Mouse (Mus musculus) spleen, postnatal 14 days (tissue): Measurements from ENCODE around the gene Ovol1.

ENCODE experiments used
- DNase-seq, 2 experiments: peaks; one replicate each; pipeline ENCODE4 v3.0.0; 2021 to 2022; ENCODE audit warnings: low spot score in 2 of 2

Ovol1 gene

GRCm38 (mm10) chr19:5560457-5561041 is at the start of gene Ovol1:
Gene Ovol1, minus strand, starts transcription at chr19:5560646.
- no peak for DNase-seq

- DNase-seq = peak; percentile 77 to 85
Observed at GRCm38 (mm10) chr19:5609547-5610404, 49.3 kb upstream of the Ovol1 start, which contains the start of gene Kat5. Gene Kat5, minus strand, starts transcription at chr19:5610237.

GRCm38 (mm10) chr19:5609171-5609546 is 48.7 kb upstream of the Ovol1 start:
- DNase-seq = no peak

DNA sequence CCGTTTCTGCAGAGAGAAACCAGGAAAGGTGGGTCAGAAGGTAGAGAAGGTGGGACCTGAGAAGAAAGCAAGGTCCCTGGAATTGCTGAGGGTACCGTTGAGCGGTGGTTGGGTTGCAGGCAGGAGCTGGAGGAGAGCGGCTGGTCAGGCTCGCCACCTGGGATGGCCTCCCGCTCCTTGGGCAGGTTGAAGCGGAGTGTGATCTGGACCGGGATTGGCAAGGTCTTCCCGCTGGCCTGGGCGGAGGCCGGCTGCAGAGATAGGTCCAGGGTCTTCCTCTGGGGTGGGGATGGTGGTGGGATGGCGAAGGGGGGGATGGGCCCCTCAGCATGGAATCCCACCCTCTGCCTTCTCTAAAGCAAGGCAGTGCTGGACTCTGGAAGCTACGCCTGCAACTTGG is 48.3 kb upstream of the Ovol1 start:
- DNase-seq = no peak

DNA sequence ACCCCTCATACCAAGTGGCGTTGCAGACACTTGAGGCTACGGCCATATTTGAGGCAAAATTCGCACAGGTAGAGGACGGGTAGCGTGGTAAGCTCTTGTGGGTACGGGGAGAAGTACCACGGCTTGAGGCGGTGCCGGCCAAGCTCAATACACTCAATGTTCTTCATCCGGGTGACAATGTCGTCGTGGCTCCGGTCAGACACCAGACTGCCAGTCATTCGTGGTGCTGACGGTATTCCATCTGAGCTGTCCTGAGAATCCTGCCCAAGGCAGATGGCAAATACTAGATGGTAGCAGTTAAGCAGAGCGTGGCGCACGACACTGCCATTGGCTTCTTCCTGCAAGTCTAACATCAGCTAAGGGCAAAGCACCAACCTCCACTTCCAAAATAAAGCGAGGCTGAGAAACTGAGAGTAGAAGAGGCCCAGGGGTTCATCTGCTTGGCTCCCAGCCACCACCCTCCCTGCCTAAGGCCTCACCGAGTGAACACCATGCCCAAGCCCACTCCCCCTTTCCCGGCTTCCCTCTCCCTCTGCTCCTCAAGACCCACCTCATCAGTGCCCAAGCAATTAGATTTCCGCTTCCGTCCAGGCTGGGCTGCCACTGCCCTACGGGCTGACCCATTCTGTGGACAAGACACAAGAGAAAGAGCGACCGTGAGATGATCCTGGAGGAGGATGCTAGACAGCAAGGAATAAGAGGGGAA is 47.4 kb upstream of the Ovol1 start:
- DNase-seq = no peak

- no peak for DNase-seq
Observed at GRCm38 (mm10) chr19:5606196-5606595, 45.8 kb upstream of the Ovol1 start.

- no peak for DNase-seq
Observed at GRCm38 (mm10) chr19:5605126-5605525, 44.7 kb upstream of the Ovol1 start.

DNA sequence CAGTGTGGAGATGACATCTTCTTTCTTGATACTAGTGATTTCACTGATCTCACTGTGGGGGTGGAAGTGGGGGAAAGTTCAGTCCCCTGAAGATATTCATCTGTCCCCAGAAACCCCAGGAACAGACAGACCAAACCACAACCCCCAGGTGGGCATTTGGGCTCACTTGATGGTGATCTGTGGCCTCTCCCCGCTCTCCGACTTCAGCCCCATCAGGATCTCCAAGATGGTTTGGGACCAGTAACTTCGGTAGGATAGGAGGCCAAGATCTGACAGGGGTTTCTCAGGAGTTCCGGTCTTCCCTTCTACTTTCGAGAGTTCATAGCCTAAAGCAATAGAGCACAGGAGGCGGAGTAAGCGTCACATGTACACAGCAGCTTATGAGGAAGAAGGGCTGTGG is 43.2 kb upstream of the Ovol1 start:
- DNase-seq = no peak

DNA sequence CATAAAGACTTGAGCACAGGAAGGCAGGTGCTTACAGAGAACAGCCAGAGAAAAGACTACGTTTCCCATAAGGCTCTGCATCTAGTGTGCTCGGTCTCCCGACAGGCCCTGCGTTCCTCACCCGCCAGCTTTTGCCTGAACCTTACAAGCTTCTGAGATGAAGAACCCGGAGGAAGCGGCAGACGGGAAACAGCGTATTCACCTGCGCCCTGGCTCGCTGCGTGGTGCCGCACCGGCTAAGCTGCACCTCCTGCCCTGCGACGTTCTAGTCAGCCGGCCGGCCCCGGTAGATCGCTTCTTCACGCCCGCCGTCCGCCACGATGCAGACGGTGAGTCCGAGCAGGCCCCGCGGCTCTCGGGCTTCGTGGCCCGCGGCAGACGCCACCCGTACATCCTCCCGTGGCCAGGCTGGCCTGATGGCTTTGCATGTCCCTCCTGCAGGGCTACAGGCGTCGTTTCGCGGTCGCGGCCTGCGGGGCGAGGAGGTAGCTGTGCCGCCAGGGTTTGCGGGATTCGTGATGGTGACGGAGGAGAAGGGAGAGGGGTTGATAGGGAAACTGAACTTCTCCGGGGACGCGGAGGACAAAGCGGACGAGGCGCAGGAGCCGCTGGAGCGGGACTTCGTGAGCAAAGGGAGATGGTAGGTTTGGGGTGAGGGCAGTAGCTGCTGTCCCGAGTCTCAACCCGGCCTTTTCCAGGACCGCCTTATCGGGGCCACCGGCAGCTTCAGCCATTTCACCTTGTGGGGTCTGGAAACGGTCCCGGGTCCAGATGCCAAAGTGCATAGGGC is 41.5 kb upstream of the Ovol1 start, which contains the start of gene Rnaseh2c:
TSS of gene Rnaseh2c (plus strand) at position 122 of the 790 bp plus-strand sequence.
- peak; percentile 56 to 66 for DNase-seq

DNA sequence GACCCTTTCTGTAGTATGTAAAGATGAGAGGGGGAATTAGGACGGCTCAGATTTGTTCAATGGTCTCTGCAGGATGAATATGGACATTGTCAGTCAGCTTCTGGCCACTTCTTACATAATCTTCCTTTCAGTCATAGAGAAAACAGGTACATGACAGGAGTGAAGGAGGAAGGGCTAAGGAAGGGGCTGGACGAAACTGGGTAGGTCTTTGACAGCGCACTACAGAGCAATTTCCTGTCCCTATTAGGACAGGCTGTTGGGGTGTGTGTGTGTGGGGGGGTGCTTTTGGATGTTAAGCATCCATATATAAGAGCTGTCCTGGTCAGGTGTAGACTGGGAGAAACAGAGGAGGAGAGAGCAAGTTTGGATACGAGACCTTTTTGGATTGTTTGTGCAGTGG is 38.8 kb upstream of the Ovol1 start:
- DNase-seq = no peak

- no peak for DNase-seq
Observed at GRCm38 (mm10) chr19:5591888-5592287, 31.4 kb upstream of the Ovol1 start.

DNA sequence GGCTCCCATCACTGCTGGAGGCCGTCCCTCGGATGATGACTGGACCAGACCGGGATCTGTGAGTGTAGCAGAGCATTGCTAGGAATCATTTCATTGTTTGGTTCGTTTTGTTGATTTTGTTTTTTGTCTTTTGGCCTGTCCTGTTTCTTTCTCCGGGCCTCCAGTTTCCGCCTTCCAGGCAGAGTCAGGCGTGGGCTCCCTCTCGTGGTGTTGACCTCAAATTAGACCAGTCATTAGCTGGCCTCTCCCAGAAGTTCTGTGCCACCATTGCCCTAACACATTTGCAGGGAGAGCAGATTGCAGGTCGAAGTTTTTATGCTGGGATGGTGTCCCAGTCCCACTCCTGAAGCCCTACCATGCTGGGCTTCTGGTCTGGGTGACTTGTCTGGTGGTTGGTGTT is 28.7 kb upstream of the Ovol1 start:
- DNase-seq = no peak

DNA sequence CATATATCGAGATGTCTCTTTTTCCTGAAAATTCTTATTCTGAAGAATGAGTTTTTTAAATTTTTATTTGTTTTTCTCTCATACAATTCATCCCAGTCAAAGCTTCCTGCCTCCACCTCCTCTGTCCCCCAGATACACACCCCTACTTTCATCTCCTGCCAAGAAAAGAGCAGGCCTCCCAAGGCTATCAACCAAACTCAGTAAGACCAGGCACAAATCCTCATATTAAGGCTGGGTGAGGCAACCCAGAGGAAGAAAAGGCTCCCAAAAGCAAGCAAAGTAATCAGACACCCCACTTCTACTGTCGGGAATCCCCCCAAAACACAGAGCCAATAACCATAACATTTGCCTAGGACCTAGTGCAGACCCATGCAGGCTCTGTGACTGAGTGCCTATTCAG is 21.5 kb upstream of the Ovol1 start:
- DNase-seq = no peak

DNA sequence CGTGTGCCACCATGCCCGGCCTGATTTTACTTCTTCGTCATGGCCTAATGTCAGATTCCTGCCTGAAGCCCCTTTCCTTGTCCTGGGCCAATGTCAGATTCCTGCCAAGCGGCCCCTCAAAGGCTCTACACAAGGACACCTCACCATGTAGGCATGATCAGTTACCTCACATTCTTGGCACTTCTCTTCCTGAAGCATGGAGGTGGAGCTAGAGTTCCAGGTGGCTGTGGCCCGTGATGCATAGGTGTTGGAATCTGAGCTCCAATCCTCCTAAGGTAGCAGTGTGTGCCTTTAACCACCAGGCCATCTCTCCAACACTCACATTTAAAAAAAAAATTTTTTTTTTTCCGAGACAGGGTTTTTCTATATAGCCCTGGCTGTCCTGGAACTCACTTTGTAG is 20.3 kb upstream of the Ovol1 start:
- no peak for DNase-seq

DNA sequence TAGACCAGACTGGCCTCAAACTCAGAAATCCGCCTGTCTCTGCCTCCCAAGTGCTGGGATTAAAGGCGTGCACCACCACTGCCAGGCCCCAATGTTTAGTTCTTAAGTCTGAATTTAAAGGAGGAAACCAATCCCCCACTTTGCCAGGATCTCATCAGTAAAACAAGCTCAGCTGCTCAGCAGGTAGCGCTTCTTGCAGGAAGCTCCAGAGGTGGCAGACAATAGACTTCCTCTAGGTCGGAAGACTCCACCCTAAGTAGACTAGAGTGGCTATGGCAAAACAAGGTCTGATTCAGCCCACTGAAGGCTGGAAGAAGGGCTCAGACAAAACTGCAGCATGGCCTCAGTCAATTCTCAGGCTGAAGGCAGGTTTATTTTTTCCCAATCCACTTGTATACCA is 19.5 kb upstream of the Ovol1 start:
- DNase-seq = no peak

- no peak for DNase-seq
Observed at GRCm38 (mm10) chr19:5575336-5575735, 14.9 kb upstream of the Ovol1 start.

DNA sequence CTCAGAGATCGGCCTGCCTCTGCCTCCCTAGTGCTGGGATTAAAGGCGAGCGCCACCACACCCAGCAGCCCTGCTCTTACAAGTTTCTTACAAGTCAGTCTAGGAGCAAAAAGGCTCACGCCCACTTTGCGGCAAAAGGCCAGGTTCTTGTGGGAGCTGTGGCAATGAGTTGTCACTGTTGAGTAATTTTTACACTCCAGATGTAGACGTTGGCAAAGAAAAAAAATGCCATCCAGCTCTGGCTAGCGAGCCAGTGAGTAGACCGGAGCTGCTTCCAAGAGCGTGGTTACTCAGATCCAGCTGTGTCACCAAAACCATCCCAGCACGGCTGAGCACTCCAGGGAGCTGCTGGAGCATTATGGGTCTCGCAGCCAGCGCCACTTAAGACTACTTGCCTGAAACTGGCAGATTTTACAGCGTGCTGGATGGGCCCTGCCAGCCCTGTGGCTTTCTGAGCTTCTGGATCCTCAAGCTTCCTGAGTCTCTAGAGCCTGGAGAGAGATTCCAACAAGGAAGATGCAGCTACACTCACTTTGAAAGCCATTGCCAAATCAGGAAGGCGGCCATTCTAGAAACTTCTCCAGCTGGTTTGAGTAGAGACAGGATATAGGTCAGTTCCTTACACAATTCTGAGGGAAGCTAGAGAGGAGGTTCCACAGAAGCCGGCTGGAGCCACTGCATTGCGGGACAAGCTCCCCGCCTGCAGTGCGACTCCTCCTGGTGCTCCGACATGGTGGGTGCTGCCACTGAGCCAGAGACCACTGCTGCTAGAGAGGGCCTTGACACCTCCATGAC is 12.1 kb upstream of the Ovol1 start:
- DNase-seq = no peak

- DNase-seq = no peak
Observed at GRCm38 (mm10) chr19:5571831-5572230, 11.4 kb upstream of the Ovol1 start.

GRCm38 (mm10) chr19:5570353-5571246 is 10.2 kb upstream of the Ovol1 start:
- DNase-seq = no peak

GRCm38 (mm10) chr19:5569521-5569920 is 9.1 kb upstream of the Ovol1 start:
- DNase-seq = no peak
